Mouse (Mus musculus): ENCODE measurements around the gene Phldb3. TPM values are rescaled to one million over a fixed set of nuclear protein-coding genes. Genes with fewer than 3 reads are reported as not detected.
A peak's percentile ranks its signal among the peaks of the same experiment; 100 is the strongest.

Gene Phldb3
- 0.15 and 0.17 TPM in 2 replicates for polyA plus RNA-seq (2015; fragmentation: Nextera tagmentation; extraction: Ambion mirVana)

DNA sequence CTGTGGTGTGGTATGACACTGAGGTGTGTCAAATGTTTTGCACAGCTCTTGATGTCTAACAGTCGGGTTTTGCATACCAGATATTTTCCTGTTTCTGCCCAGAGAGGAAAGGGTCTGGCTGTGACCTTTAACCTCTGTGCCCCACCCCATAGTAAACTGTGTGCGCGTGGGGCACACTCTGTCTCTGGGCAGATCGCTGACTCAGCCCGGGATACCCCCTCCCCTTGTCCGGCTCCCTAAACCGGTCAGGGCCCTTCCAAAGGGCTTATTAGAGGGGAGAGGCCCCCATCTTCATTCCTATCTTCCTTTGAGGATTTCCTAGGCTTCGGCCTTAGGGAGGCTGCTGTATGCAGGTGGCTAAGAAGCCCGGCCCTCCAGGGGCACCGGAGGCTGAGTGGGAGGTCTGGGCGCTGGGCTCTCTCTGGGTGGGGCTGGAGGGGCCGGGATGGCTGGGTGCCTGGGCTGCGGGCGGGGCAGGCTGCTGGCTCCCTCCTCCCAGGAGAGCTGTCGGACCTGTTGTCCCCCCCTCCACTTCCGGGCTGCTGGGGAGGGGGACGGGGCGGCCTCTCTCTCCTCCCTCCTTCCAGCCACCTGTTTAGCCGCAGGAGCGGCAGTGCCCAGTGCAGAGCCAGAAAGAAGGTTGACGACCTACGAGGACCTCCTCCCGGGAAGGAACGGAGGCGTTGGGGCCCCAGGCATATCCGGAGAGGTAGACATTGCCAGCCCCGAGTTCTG is at the start of gene Phldb3:
Gene Phldb3, plus strand, starts transcription at position 620 of the 735 bp plus-strand sequence.
- no peaks in the 10 kb centered on the region for H3K9me3 ChIP-seq (replicated peaks)
- H3K4me1 ChIP-seq = peaks cover 24% of the 10 kb centered on the region
- H3K27me3 ChIP-seq = peaks cover 48% of the 10 kb centered on the region
- ATAC-seq (replicated peaks; ENCODE audit: low FRiP score) = peak; percentile 73
- 0 out of 2 replicates have a peak, but pooled peaks cover 4% of the 10 kb centered on the region for H3K36me3 ChIP-seq
- H3K9ac ChIP-seq = peak within 1 kb of the TSS; percentile 41
- H3K4me3 ChIP-seq (replicated peaks) = peak within 1 kb of the TSS; percentile 57
- 2% methylated on average over 27 of the region's 27 CpGs for WGBS
- peak within 1 kb of the TSS; percentile 43; the same call in 1 of the 2 replicates for H3K27ac ChIP-seq
- peak within 1 kb of the TSS; percentile 92 for H3K4me2 ChIP-seq

- Histone ChIP-seq H3K4me3 (replicated peaks) (no peak overlapping the region), H3K9ac (no peak overlapping the region), H3K36me3 (peaks cover 85% of the 10 kb centered on the region), H3K4me2 (no peak overlapping the region), H3K27ac (no peak overlapping the region), H3K4me1 (peaks cover 7% of the 10 kb centered on the region; the same call in 1 of the 2 replicates), H3K27me3 (no peaks in the 10 kb centered on the region), H3K9me3 (replicated peaks) (no peaks in the 10 kb centered on the region)
- ATAC-seq (replicated peaks; ENCODE audit: low FRiP score) = no peak
- WGBS = 87% methylated on average over 4 of the region's 4 CpGs
Observed at GRCm38 (mm10) chr7:24561450-24561849, 49.1 kb upstream of the Phldb3 start.

- peak; percentile 19; the same call in 1 of the 2 replicates for ATAC-seq (replicated peaks; ENCODE audit: low FRiP score)
- Histone ChIP-seq H3K4me3 (replicated peaks) (no peak overlapping the region), H3K9ac (no peak overlapping the region), H3K27ac (no peak overlapping the region; the same call in 1 of the 2 replicates), H3K4me2 (no peak overlapping the region), H3K9me3 (replicated peaks) (no peaks in the 10 kb centered on the region), H3K36me3 (peaks cover 90% of the 10 kb centered on the region), H3K27me3 (no peaks in the 10 kb centered on the region), H3K4me1 (peaks cover 7% of the 10 kb centered on the region; the same call in 1 of the 2 replicates)
- WGBS = 49% methylated on average over 8 of the region's 8 CpGs
Observed at GRCm38 (mm10) chr7:24563191-24563836, 47.2 kb upstream of the Phldb3 start.

DNA sequence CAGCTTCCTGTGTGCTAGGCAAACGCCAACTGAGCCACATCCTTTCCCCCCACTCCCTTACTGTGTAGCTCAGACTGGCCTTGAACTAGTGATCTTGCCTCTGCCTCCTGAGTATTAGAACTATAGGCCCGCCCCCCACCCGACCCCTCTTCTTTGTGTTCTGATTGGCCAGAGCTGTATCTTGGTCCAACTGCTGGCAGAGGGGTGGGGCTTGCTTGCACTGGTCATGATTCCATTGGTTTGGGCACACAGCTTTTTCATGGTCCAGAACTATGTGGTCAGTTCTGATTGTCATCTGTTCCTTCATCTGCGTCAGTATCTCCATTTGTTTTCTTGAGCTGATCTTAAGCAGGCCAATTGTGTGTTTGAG is 46.7 kb upstream of the Phldb3 start:
- peaks cover 90% of the 10 kb centered on the region for H3K36me3 ChIP-seq
- ATAC-seq (replicated peaks; ENCODE audit: low FRiP score) = 0 out of 2 replicates have a peak, but pooled peaks have one; percentile 4
- no peaks in the 10 kb centered on the region for H3K27me3 ChIP-seq
- H3K4me2 ChIP-seq = no peak overlapping the region
- 82% methylated on average over 4 of the region's 4 CpGs for WGBS
- no peak overlapping the region for H3K4me3 ChIP-seq (replicated peaks)
- no peaks in the 10 kb centered on the region for H3K9me3 ChIP-seq (replicated peaks)
- H3K9ac ChIP-seq = no peak overlapping the region
- no peak overlapping the region for H3K27ac ChIP-seq
- peaks cover 7% of the 10 kb centered on the region; the same call in 1 of the 2 replicates for H3K4me1 ChIP-seq

DNA sequence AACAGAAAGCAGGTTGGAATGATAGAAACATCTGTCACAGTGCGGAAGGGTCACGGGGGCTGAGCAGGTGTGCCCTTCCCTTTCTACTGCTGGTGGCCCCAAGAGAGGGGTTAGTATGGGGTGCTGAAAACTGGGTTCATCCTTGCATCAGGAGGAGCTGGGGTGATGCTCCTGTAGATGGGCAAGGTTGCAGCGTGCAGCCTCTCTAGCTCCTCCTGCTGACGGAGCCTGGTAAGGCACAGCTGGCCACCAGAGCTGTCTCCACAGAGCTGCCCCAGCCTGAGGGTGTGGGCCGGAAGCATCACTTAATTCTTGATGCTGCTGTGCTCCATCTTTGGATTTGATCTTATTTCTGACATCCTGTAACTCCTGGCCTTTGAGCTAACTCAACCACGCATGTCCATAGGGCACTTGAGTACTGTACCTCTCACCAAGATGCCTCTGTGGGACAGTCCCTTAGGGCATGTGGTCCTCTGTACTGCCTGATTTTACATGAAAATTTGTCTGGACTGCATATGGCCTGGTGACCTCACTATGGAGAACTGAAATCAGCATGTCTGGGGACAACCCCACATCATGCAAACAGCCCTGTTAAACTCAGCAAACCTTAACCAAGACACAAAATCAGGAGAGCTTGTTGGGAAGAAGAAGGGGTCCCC is 45.8 kb upstream of the Phldb3 start:
- no peak overlapping the region for H3K4me2 ChIP-seq
- no peak for ATAC-seq (replicated peaks; ENCODE audit: low FRiP score)
- peaks cover 89% of the 10 kb centered on the region for H3K36me3 ChIP-seq
- WGBS = 65% methylated on average over 6 of the region's 6 CpGs
- H3K4me3 ChIP-seq (replicated peaks) = no peak overlapping the region
- H3K9ac ChIP-seq = no peak overlapping the region
- H3K4me1 ChIP-seq = peaks cover 7% of the 10 kb centered on the region; the same call in 1 of the 2 replicates
- no peaks in the 10 kb centered on the region for H3K9me3 ChIP-seq (replicated peaks)
- no peak overlapping the region for H3K27ac ChIP-seq
- no peaks in the 10 kb centered on the region for H3K27me3 ChIP-seq

- H3K4me3 ChIP-seq (replicated peaks) = no peak overlapping the region
- H3K9ac ChIP-seq = no peak overlapping the region
- peaks cover 89% of the 10 kb centered on the region for H3K36me3 ChIP-seq
- H3K27ac ChIP-seq = no peak overlapping the region
- WGBS = 89% methylated on average over 11 of the region's 11 CpGs
- H3K27me3 ChIP-seq = no peaks in the 10 kb centered on the region
- no peaks in the 10 kb centered on the region for H3K9me3 ChIP-seq (replicated peaks)
- no peak overlapping the region for H3K4me2 ChIP-seq
- peaks cover 7% of the 10 kb centered on the region; the same call in 1 of the 2 replicates for H3K4me1 ChIP-seq
- ATAC-seq (replicated peaks; ENCODE audit: low FRiP score) = no peak
Observed at GRCm38 (mm10) chr7:24565627-24566026, 44.9 kb upstream of the Phldb3 start.

GRCm38 (mm10) chr7:24566206-24566605 is 44.4 kb upstream of the Phldb3 start:
- Histone ChIP-seq H3K36me3 (peaks cover 88% of the 10 kb centered on the region), H3K27me3 (no peaks in the 10 kb centered on the region), H3K9me3 (replicated peaks) (no peaks in the 10 kb centered on the region), H3K4me3 (replicated peaks) (no peak overlapping the region), H3K27ac (no peak overlapping the region), H3K9ac (no peak overlapping the region), H3K4me1 (peaks cover 7% of the 10 kb centered on the region; the same call in 1 of the 2 replicates), H3K4me2 (no peak overlapping the region)
- ATAC-seq (replicated peaks; ENCODE audit: low FRiP score) = no peak
- 92% methylated on average over 9 of the region's 9 CpGs for WGBS

GRCm38 (mm10) chr7:24568512-24568911 is 42.1 kb upstream of the Phldb3 start:
- Histone ChIP-seq H3K4me3 (replicated peaks) (no peak overlapping the region), H3K27me3 (no peaks in the 10 kb centered on the region), H3K9ac (no peak overlapping the region), H3K4me1 (peaks cover 4% of the 10 kb centered on the region; the same call in 1 of the 2 replicates), H3K27ac (no peak overlapping the region), H3K4me2 (no peak overlapping the region), H3K9me3 (replicated peaks) (no peaks in the 10 kb centered on the region), H3K36me3 (peaks cover 93% of the 10 kb centered on the region)
- ATAC-seq (replicated peaks; ENCODE audit: low FRiP score) = no peak
- 91% methylated on average over 4 of the region's 4 CpGs for WGBS

DNA sequence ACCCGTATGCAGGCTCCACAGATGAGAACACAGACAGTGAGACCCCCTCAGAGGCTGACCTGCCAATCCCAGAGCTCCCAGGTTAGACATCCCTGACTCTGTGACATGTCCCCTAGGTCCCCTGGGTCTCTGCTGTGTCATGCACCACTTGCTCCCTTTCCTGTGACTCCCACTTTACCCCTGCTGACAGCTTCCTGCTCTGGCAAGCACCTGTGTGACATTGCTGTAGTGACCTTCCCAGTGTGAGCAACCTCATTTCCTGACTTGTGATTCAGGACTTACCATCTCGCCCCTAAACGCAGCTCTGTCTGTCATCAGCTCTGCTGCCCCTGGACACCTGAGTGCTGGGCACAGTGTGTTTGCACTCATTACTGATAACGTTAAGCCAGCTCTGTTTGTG is 39.5 kb upstream of the Phldb3 start:
- Histone ChIP-seq H3K9me3 (replicated peaks) (no peaks in the 10 kb centered on the region), H3K4me1 (peaks cover 10% of the 10 kb centered on the region; the same call in 1 of the 2 replicates), H3K27ac (no peak overlapping the region), H3K36me3 (peaks cover 72% of the 10 kb centered on the region), H3K27me3 (no peaks in the 10 kb centered on the region), H3K9ac (no peak overlapping the region), H3K4me2 (no peak overlapping the region), H3K4me3 (replicated peaks) (no peak overlapping the region)
- ATAC-seq (replicated peaks; ENCODE audit: low FRiP score) = no peak
- WGBS = 77% methylated on average over 4 of the region's 4 CpGs

DNA sequence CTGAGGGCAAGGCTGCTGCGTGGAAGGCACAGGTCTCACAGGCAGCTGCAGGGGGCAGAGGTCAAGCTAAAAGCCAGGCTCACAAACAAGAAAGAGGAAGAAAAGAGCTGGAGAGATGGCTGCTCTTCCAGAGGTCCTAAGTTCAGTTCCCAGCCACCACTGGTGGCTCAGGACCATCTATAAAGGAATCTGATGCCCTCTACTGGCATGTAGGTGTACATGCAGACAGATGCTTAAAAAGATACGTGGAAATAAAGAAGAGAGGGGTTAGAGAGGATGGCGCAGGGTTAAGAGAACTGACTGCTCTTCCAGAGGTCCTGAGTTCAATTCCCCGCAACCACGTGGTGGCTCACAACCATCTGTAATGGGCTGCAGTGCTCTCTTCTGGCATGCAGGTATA is 38.1 kb upstream of the Phldb3 start:
- Histone ChIP-seq H3K4me1 (peaks cover 10% of the 10 kb centered on the region; the same call in 1 of the 2 replicates), H3K9me3 (replicated peaks) (no peaks in the 10 kb centered on the region), H3K4me2 (no peak overlapping the region), H3K27ac (no peak overlapping the region), H3K9ac (no peak overlapping the region), H3K4me3 (replicated peaks) (no peak overlapping the region), H3K27me3 (no peaks in the 10 kb centered on the region), H3K36me3 (peaks cover 58% of the 10 kb centered on the region)
- ATAC-seq (replicated peaks; ENCODE audit: low FRiP score) = no peak
- 62% methylated on average over 5 of the region's 5 CpGs for WGBS

- Histone ChIP-seq H3K4me3 (replicated peaks) (no peak overlapping the region), H3K9ac (no peak overlapping the region), H3K4me1 (peaks cover 10% of the 10 kb centered on the region; the same call in 1 of the 2 replicates), H3K4me2 (no peak overlapping the region), H3K27ac (no peak overlapping the region), H3K36me3 (peaks cover 41% of the 10 kb centered on the region), H3K9me3 (replicated peaks) (no peaks in the 10 kb centered on the region), H3K27me3 (no peaks in the 10 kb centered on the region)
- ATAC-seq (replicated peaks; ENCODE audit: low FRiP score) = peak; percentile 17; the same call in 1 of the 2 replicates
- WGBS = 51% methylated on average over 12 of the region's 12 CpGs
Observed at GRCm38 (mm10) chr7:24574224-24574796, 36.3 kb upstream of the Phldb3 start.

All from kidney, embryonic 15.5 days (tissue).